ENCODE assay signal across 18 mouse cellular contexts in genomic region chr13:35756393-35757338, GRCm38 (mm10).
DNase-seq lines count a peak whose midpoint lies in the region; ATAC-seq and TF ChIP-seq lines count a peak whose summit lies in the region.
"Had no signal": no experiment of that assay in that cellular context is flagged by ENCODE, and none has a peak within 500 bp of the region (broad histone marks: within the 10 kb centered on the region; RNA-seq: fewer than 3 reads in every experiment).

No protein-coding gene starts in this region.

- H3K4me1 ChIP-seq in intestine, embryonic 15.5 days (replicated peaks), result peaks cover 7% of the 10 kb centered on the region; the same call in 1 of the 2 replicates
- H3K4me1 ChIP-seq in intestine, postnatal 0 days (replicated peaks; ENCODE audit: control insufficient read depth, insufficient read depth, low read length), result no peaks in the 10 kb centered on the region
- H3K4me1 ChIP-seq in G1E (ENCODE audit: insufficient read depth, low read depth, low read length), result peaks cover 98% of the 10 kb centered on the region
- H3K4me1 ChIP-seq in liver, embryonic 16.5 days (ENCODE audit: control insufficient read depth, low read depth, low read length), result peaks cover 78% of the 10 kb centered on the region
- H3K4me1 ChIP-seq in neural tube, embryonic 15.5 days, result peaks cover 3% of the 10 kb centered on the region; the same call in 1 of the 2 replicates
- H3K4me1 ChIP-seq: forebrain, embryonic 12.5 days had no signal

- H3K27ac ChIP-seq in intestine, embryonic 15.5 days, result no peak overlapping the region
- no peak overlapping the region for H3K27ac ChIP-seq in intestine, postnatal 0 days (ENCODE audit: low read depth, low read length)
- H3K27ac ChIP-seq in liver, embryonic 16.5 days (ENCODE audit: low read length), result peak overlapping the region; percentile 46
- no peak overlapping the region for H3K27ac ChIP-seq in neural tube, embryonic 15.5 days (replicated peaks)
- H3K27ac ChIP-seq: embryonic facial prominence, embryonic 15.5 days; forebrain, embryonic 12.5 days; lung, embryonic 15.5 days; macrophage had no signal

- WGBS in intestine, embryonic 15.5 days, result 85% methylated on average over 21 of the region's 21 CpGs
- 85% methylated on average over 21 of the region's 21 CpGs for WGBS in intestine, postnatal 0 days
- WGBS in liver, embryonic 16.5 days (ENCODE audit: insufficient replicate concordance), result 40% methylated on average over 21 of the region's 21 CpGs
- WGBS in neural tube, embryonic 15.5 days, result 95% methylated on average over 21 of the region's 21 CpGs

- no peak for TF ChIP-seq CTCF in intestine, postnatal 0 days (IDR thresholded peaks at IDR 0.05; ENCODE audit: low read depth)
- no peak for TF ChIP-seq CTCF in G1E (IDR thresholded peaks at IDR 0.05; ENCODE audit: low read depth, low read length)

- H3K27me3 ChIP-seq in intestine, embryonic 15.5 days (replicated peaks), result no peaks in the 10 kb centered on the region
- H3K27me3 ChIP-seq in intestine, postnatal 0 days (replicated peaks; ENCODE audit: control insufficient read depth, insufficient read depth, low read length), result no peaks in the 10 kb centered on the region
- H3K27me3 ChIP-seq in G1E (ENCODE audit: insufficient read depth, low read length), result no peaks in the 10 kb centered on the region
- H3K27me3 ChIP-seq in liver, embryonic 16.5 days (ENCODE audit: control insufficient read depth, insufficient read depth, low read depth, low read length), result no peaks in the 10 kb centered on the region
- H3K27me3 ChIP-seq in neural tube, embryonic 15.5 days (replicated peaks), result no peaks in the 10 kb centered on the region
- H3K27me3 ChIP-seq: embryonic facial prominence, embryonic 15.5 days; forebrain, embryonic 12.5 days; lung, embryonic 15.5 days had no signal

- H3K4me2 ChIP-seq in intestine, embryonic 15.5 days (replicated peaks), result no peak overlapping the region
- no peak overlapping the region for H3K4me2 ChIP-seq in intestine, postnatal 0 days (replicated peaks; ENCODE audit: low read depth)
- peak overlapping the region; percentile 42 for H3K4me2 ChIP-seq in liver, embryonic 16.5 days (ENCODE audit: low read depth, low read length)
- no peak overlapping the region for H3K4me2 ChIP-seq in neural tube, embryonic 15.5 days
- H3K4me2 ChIP-seq: embryonic facial prominence, embryonic 15.5 days; forebrain, embryonic 12.5 days; lung, embryonic 15.5 days had no signal

- ATAC-seq in intestine, embryonic 15.5 days, result peak; percentile 35; the same call in 1 of the 2 replicates
- ATAC-seq in intestine, postnatal 0 days, result no peak
- peak; percentile 78 for ATAC-seq in G1E (ENCODE audit: extremely low read depth, insufficient number of reproducible peaks, low FRiP score, poor library complexity, severe bottlenecking)
- peak; percentile 28 for ATAC-seq in erythroid progenitor cell, adult 5-6 weeks (replicated peaks; ENCODE audit: low FRiP score, poor library complexity, severe bottlenecking)
- peak; percentile 91 for ATAC-seq in liver, embryonic 16.5 days (ENCODE audit: low read depth)
- no peak for ATAC-seq in neural tube, embryonic 15.5 days (ENCODE audit: low FRiP score)
- ATAC-seq: midbrain, embryonic 16.5 days had no signal

- H3K36me3 ChIP-seq in intestine, embryonic 15.5 days, result no peaks in the 10 kb centered on the region
- no peaks in the 10 kb centered on the region for H3K36me3 ChIP-seq in intestine, postnatal 0 days (ENCODE audit: control insufficient read depth, insufficient read depth)
- peaks cover 36% of the 10 kb centered on the region for H3K36me3 ChIP-seq in G1E (replicated peaks)
- no peaks in the 10 kb centered on the region for H3K36me3 ChIP-seq in liver, embryonic 16.5 days (ENCODE audit: control insufficient read depth, insufficient read depth)
- H3K36me3 ChIP-seq in neural tube, embryonic 15.5 days, result no peaks in the 10 kb centered on the region
- H3K36me3 ChIP-seq: embryonic facial prominence, embryonic 15.5 days; forebrain, embryonic 12.5 days; lung, embryonic 15.5 days had no signal

- peak; percentile 67 for DNase-seq in G1E (ENCODE audit: low spot score)
- DNase-seq in frontal cortex, postnatal 36 days (ENCODE audit: low spot score in 2 of 2), result no peak
- no peak for DNase-seq in kidney, postnatal 36 days
- DNase-seq: cerebellum, adult 9-10 months; gastrocnemius, postnatal 14 days; kidney, adult 9 months; retina, postnatal 1 day; thymus, postnatal 25 days had no signal

- no peak overlapping the region for H3K4me3 ChIP-seq in intestine, embryonic 15.5 days (replicated peaks)
- no peak overlapping the region for H3K4me3 ChIP-seq in intestine, postnatal 0 days (ENCODE audit: low read depth, low read length)
- peak overlapping the region; percentile 65 for H3K4me3 ChIP-seq in G1E (ENCODE audit: low read depth, low read length)
- H3K4me3 ChIP-seq in liver, embryonic 16.5 days (ENCODE audit: low read depth, low read length), result peak overlapping the region; percentile 35
- H3K4me3 ChIP-seq in neural tube, embryonic 15.5 days (replicated peaks), result no peak overlapping the region
- H3K4me3 ChIP-seq: embryonic facial prominence, embryonic 15.5 days; forebrain, embryonic 12.5 days; lung, embryonic 15.5 days had no signal

- H3K9ac ChIP-seq in intestine, embryonic 15.5 days, result no peak overlapping the region
- H3K9ac ChIP-seq in intestine, postnatal 0 days (ENCODE audit: low read depth, low read length), result no peak overlapping the region
- H3K9ac ChIP-seq in liver, embryonic 16.5 days (ENCODE audit: low read depth, low read length), result peak overlapping the region; percentile 53
- no peak overlapping the region for H3K9ac ChIP-seq in neural tube, embryonic 15.5 days (replicated peaks)
- H3K9ac ChIP-seq: embryonic facial prominence, embryonic 15.5 days; forebrain, embryonic 12.5 days; lung, embryonic 15.5 days had no signal

- no peaks in the 10 kb centered on the region for H3K9me3 ChIP-seq in intestine, embryonic 15.5 days
- H3K9me3 ChIP-seq in intestine, postnatal 0 days (ENCODE audit: control insufficient read depth), result no peaks in the 10 kb centered on the region
- H3K9me3 ChIP-seq in G1E (replicated peaks), result no peaks in the 10 kb centered on the region
- H3K9me3 ChIP-seq in liver, embryonic 16.5 days (replicated peaks; ENCODE audit: control insufficient read depth, low read length), result no peaks in the 10 kb centered on the region
- H3K9me3 ChIP-seq in neural tube, embryonic 15.5 days (replicated peaks), result no peaks in the 10 kb centered on the region
- H3K9me3 ChIP-seq: embryonic facial prominence, embryonic 15.5 days; forebrain, embryonic 12.5 days; lung, embryonic 15.5 days had no signal

Comparison
In these comparisons a context has a peak if more than half of its experiments do, and no peak if none do; other contexts are left out.
1. ATAC-seq: peak in intestine, embryonic 15.5 days (single experiment), G1E (single experiment), erythroid progenitor cell, adult 5-6 weeks (single experiment) and liver, embryonic 16.5 days (single experiment); none in intestine, postnatal 0 days (single experiment) and neural tube, embryonic 15.5 days (single experiment).
2. H3K4me3 ChIP-seq: peak in G1E (single experiment) and liver, embryonic 16.5 days (single experiment); none in intestine, embryonic 15.5 days (single experiment), intestine, postnatal 0 days (single experiment) and neural tube, embryonic 15.5 days (single experiment).